9 mouse cellular contexts compared by ENCODE assay signal in the genomic region with DNA sequence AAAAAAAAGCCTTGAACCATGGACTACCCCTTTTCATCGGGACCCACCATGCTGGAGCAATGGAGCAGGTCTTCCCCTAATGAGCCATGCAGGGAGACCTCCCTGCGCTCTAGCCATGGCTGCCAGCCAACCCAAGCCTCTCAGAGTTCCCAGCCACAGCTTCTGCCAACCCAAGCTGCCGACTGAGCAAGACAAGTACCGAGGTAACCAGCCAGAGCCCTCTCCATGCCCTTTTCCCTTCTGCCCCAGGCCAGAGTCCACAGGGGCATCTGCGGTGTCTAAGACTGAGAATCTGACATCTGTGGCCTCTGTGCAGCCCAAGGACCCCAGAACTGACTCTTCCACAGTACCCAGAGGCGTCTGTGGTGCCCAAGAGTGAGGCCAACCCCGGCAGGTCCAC. TPM values are rescaled to one million over a fixed set of nuclear protein-coding genes. Genes with fewer than 3 reads are reported as not detected.
DNase-seq lines count a peak whose midpoint lies in the region; ATAC-seq lines count a peak whose summit lies in the region.
"Had no signal": no experiment of that assay in that cellular context is flagged by ENCODE, and none has a peak within 500 bp of the region (broad histone marks: within the 10 kb centered on the region; RNA-seq: fewer than 3 reads in every experiment).

No protein-coding gene starts in this region.

- 84% methylated on average over 7 of the region's 7 CpGs for WGBS in heart, embryonic 12.5 days
- 81% methylated on average over 7 of the region's 7 CpGs for WGBS in midbrain, embryonic 15.5 days
- WGBS in midbrain, embryonic 13.5 days, result 81% methylated on average over 7 of the region's 7 CpGs

- 0 out of 2 replicates have a peak, but pooled peaks cover 2% of the 10 kb centered on the region for H3K4me1 ChIP-seq in heart, embryonic 12.5 days (replicated peaks)
- no peaks in the 10 kb centered on the region for H3K4me1 ChIP-seq in midbrain, embryonic 15.5 days
- no peaks in the 10 kb centered on the region for H3K4me1 ChIP-seq in midbrain, embryonic 13.5 days (replicated peaks)

- no peak overlapping the region for H3K27ac ChIP-seq in heart, embryonic 12.5 days (ENCODE audit: poor library complexity, severe bottlenecking)
- 0 out of 2 replicates have a peak overlapping the region, but pooled peaks have one; percentile 8 for H3K27ac ChIP-seq in midbrain, embryonic 15.5 days
- H3K27ac ChIP-seq in midbrain, embryonic 13.5 days, result no peak overlapping the region

- DNase-seq in heart, adult 11 months, result peak; percentile 89
- DNase-seq in cerebellum, adult 8-10 months, result peak; percentile 13
- DNase-seq in kidney, postnatal 25 days, result peak; percentile 85 to 94
- no peak for DNase-seq in urinary bladder, postnatal 25 days (ENCODE audit: low spot score)
- DNase-seq: lung, postnatal 36 days had no signal

- H3K27me3 ChIP-seq in heart, embryonic 12.5 days (replicated peaks), result no peaks in the 10 kb centered on the region
- no peaks in the 10 kb centered on the region for H3K27me3 ChIP-seq in midbrain, embryonic 15.5 days (replicated peaks)
- H3K27me3 ChIP-seq in midbrain, embryonic 13.5 days, result no peaks in the 10 kb centered on the region

- H3K9ac ChIP-seq in heart, embryonic 12.5 days, result no peak overlapping the region
- H3K9ac ChIP-seq in midbrain, embryonic 15.5 days, result no peak overlapping the region
- no peak overlapping the region for H3K9ac ChIP-seq in midbrain, embryonic 13.5 days (replicated peaks)

- H3K4me3 ChIP-seq in heart, embryonic 12.5 days, result no peak overlapping the region
- no peak overlapping the region for H3K4me3 ChIP-seq in midbrain, embryonic 15.5 days
- H3K4me3 ChIP-seq in midbrain, embryonic 13.5 days (replicated peaks), result no peak overlapping the region

- no peaks in the 10 kb centered on the region for H3K9me3 ChIP-seq in heart, embryonic 12.5 days (replicated peaks)
- no peaks in the 10 kb centered on the region for H3K9me3 ChIP-seq in midbrain, embryonic 15.5 days
- no peaks in the 10 kb centered on the region for H3K9me3 ChIP-seq in midbrain, embryonic 13.5 days

- peaks cover 24% of the 10 kb centered on the region for H3K36me3 ChIP-seq in heart, embryonic 12.5 days
- no peaks in the 10 kb centered on the region for H3K36me3 ChIP-seq in midbrain, embryonic 15.5 days (replicated peaks)
- H3K36me3 ChIP-seq in midbrain, embryonic 13.5 days, result peaks cover 8% of the 10 kb centered on the region

- H3K4me2 ChIP-seq in heart, embryonic 12.5 days, result no peak overlapping the region
- no peak overlapping the region for H3K4me2 ChIP-seq in midbrain, embryonic 15.5 days
- H3K4me2 ChIP-seq in midbrain, embryonic 13.5 days (replicated peaks), result no peak overlapping the region

- ATAC-seq in heart, embryonic 12.5 days (ENCODE audit: insufficient number of reproducible peaks, low FRiP score), result no peak
- no peak for ATAC-seq in midbrain, embryonic 15.5 days (replicated peaks)
- no peak for ATAC-seq in midbrain, embryonic 13.5 days
- no peak for ATAC-seq in megakaryocyte-erythroid progenitor cell, adult 5-6 weeks (replicated peaks; ENCODE audit: low FRiP score, low TSS enrichment, poor library complexity, severe bottlenecking)

RNA-seq across cellular contexts. Expression of a gene that starts 45.9 kb away (rescaled TPM):
- 13.5 and 14.9 TPM in 2 replicates for polyA plus RNA-seq in heart, embryonic 12.5 days (2016; fragmentation: Nextera tagmentation; extraction: Ambion mirVana)
- 14.2 and 14.5 TPM in 2 replicates for polyA plus RNA-seq in midbrain, embryonic 15.5 days (2015; fragmentation: Nextera tagmentation; extraction: Ambion mirVana)
- 13.0 and 13.7 TPM in 2 replicates for polyA plus RNA-seq in midbrain, embryonic 13.5 days (2015; fragmentation: Nextera tagmentation; extraction: Ambion mirVana)
- total RNA-seq in megakaryocyte-erythroid progenitor cell, adult 5-6 weeks (2014; fragmentation: Nextera tagmentation), result 32.6 and 33.0 TPM in 2 replicates
- total RNA-seq in megakaryocyte-erythroid progenitor cell, adult 5-6 weeks (2017), result 50.4 and 55.4 TPM in 2 replicates
